Comparison of ENCODE assay signal across 25 mouse cellular contexts in the genomic region with DNA sequence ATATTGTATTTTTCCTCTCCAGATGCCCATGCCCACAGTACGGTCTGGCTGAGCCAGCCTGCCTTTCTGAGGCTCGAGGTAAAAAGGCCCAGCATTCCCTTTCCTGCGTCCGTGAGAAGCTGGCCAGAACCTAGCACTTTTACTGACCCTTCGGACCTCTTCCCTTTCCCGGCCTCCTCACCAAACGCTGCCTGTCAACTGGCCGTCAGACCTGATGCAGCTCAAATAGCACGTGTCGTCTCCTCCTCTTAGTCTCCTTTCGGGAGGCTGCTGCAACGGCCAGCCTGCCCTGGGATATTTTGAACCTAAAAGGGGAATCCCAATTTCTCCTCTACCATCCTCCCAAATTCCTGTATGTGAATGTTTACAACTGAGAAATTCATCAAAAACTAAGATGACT.
"Had no signal": no experiment of that assay in that cellular context is flagged by ENCODE, and none has a peak within 500 bp of the region (broad histone marks: within the 10 kb centered on the region; RNA-seq: fewer than 3 reads in every experiment).

No protein-coding gene starts in this region.

- H3K9me3 ChIP-seq: limb, embryonic 10.5 days; limb, embryonic 12.5 days; limb, embryonic 13.5 days; limb, embryonic 15.5 days; liver, embryonic 12.5 days; liver, embryonic 13.5 days; liver, embryonic 15.5 days; lung, embryonic 15.5 days; megakaryocyte, embryonic 14.5 days; midbrain, embryonic 10.5 days; midbrain, embryonic 12.5 days; midbrain, embryonic 13.5 days; midbrain, embryonic 15.5 days; neural tube, embryonic 12.5 days had no signal

- H3K27ac ChIP-seq: limb, embryonic 10.5 days; limb, embryonic 12.5 days; limb, embryonic 13.5 days; limb, embryonic 15.5 days; liver, embryonic 12.5 days; liver, embryonic 13.5 days; liver, embryonic 14.5 days; liver, embryonic 15.5 days; lung, embryonic 15.5 days; macrophage; midbrain, embryonic 10.5 days; midbrain, embryonic 12.5 days; midbrain, embryonic 13.5 days; midbrain, embryonic 15.5 days; neural tube, embryonic 12.5 days had no signal

- ATAC-seq: liver, embryonic 12.5 days; liver, postnatal 0 days; midbrain, embryonic 13.5 days; midbrain, embryonic 15.5 days; midbrain, embryonic 16.5 days had no signal

- H3K4me1 ChIP-seq: limb, embryonic 12.5 days; limb, embryonic 15.5 days; liver, embryonic 12.5 days; liver, embryonic 13.5 days; liver, embryonic 15.5 days; midbrain, embryonic 13.5 days; midbrain, embryonic 15.5 days had no signal

- DNase-seq: left cerebral cortex, postnatal 4 days; liver; liver, embryonic 13.5 days; liver, postnatal 0 days; lung, adult 2 months; midbrain, embryonic 14.5 days had no signal

- H3K4me3 ChIP-seq: limb, embryonic 10.5 days; limb, embryonic 12.5 days; limb, embryonic 13.5 days; limb, embryonic 15.5 days; liver, embryonic 12.5 days; liver, embryonic 13.5 days; liver, embryonic 15.5 days; lung, embryonic 15.5 days; megakaryocyte, embryonic 14.5 days; midbrain, embryonic 10.5 days; midbrain, embryonic 12.5 days; midbrain, embryonic 13.5 days; midbrain, embryonic 15.5 days; myocyte; neural tube, embryonic 12.5 days had no signal

- H3K27me3 ChIP-seq: limb, embryonic 12.5 days; limb, embryonic 13.5 days; limb, embryonic 15.5 days; liver, embryonic 12.5 days; liver, embryonic 13.5 days; liver, embryonic 15.5 days; lung, embryonic 15.5 days; megakaryocyte, embryonic 14.5 days; midbrain, embryonic 12.5 days; midbrain, embryonic 13.5 days; midbrain, embryonic 15.5 days; neural tube, embryonic 12.5 days had no signal

- H3K9ac ChIP-seq: limb, embryonic 12.5 days; limb, embryonic 13.5 days; limb, embryonic 15.5 days; liver, embryonic 12.5 days; liver, embryonic 13.5 days; liver, embryonic 14.5 days; liver, embryonic 15.5 days; liver, postnatal 0 days; lung, embryonic 15.5 days; midbrain, embryonic 12.5 days; midbrain, embryonic 13.5 days; midbrain, embryonic 15.5 days; neural tube, embryonic 12.5 days had no signal

- H3K36me3 ChIP-seq: lung, embryonic 15.5 days; midbrain, embryonic 13.5 days; midbrain, embryonic 15.5 days; neural tube, embryonic 12.5 days had no signal

- H3K4me2 ChIP-seq: limb, embryonic 12.5 days; limb, embryonic 13.5 days; limb, embryonic 15.5 days; liver, embryonic 11.5 days; liver, embryonic 12.5 days; liver, embryonic 13.5 days; liver, embryonic 15.5 days; lung, embryonic 15.5 days; midbrain, embryonic 11.5 days; midbrain, embryonic 12.5 days; midbrain, embryonic 13.5 days; midbrain, embryonic 15.5 days; neural tube, embryonic 12.5 days had no signal
